Mouse (Mus musculus): ENCODE measurements around the gene Mpzl2. TPM values are rescaled to one million over a fixed set of nuclear protein-coding genes. Genes with fewer than 3 reads are reported as not detected.

The Mpzl2 gene
- polyA plus RNA-seq (2011; ENCODE audit: insufficient read depth, insufficient read length, low read depth, missing spikeins): 58.9 and 64.3 TPM in 2 replicates

DNA sequence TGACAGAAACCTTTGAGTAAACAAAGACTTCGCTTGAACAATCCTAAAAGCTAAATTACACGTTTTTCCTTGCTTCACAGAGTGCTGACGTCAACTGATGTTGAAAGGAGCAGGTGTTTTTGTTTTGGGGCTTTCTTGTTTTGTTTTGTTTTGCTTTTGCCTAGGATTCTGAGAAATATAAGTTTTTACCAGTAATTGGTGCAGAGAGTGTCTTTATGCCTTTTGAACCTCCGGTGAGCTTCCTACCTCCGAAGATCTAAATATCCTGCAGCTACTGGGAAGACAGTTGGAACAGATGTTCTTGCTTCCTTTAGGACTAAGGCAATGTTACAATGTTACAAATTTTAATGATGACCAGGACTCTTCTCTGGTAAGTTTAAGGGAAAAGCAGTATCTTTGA, at the start of gene Mpzl2:
Gene Mpzl2, plus strand, starts transcription at position 301 of the 400 bp plus-strand sequence.
- peak within 1 kb of the TSS; percentile 12; the same call in 1 of the 2 replicates for H3K4me3 ChIP-seq (ENCODE audit: low read depth, low read length)

DNA sequence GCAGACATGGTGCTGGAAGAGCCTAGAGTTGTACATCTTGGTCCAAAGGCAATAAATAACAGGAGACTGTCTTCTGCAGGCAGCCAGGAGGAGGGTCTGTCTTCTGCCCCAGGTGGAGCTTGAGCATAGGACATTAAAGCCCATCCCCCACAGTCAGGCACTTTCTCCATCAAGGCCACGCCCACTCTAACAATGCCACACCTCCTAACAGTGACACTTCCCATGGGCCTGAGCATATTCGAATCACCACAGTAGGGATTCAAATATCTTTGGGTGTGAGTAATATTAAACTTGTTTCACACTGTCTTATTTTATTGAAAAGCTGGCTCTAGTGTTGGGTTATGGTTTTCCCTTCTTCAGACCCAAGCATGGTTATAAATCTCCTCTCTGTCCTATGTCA, 47.8 kb upstream of the Mpzl2 start:
- TF ChIP-seq CTCF (IDR thresholded peaks at IDR 0.05; ENCODE audit: low read depth, low read length) (no peak), POLR2A (IDR thresholded peaks at IDR 0.05; ENCODE audit: insufficient read depth, low read length) (no peak), EP300 (IDR thresholded peaks at IDR 0.05; ENCODE audit: insufficient read depth, low read depth, low read length) (no peak)
- H3K27me3 ChIP-seq (ENCODE audit: control insufficient read depth, insufficient read depth, low read length, poor library complexity, severe bottlenecking): no peaks in the 10 kb centered on the region; the same call in 1 of the 2 replicates
- H3K9ac ChIP-seq (ENCODE audit: low read depth, poor library complexity, severe bottlenecking): no peak overlapping the region
- H3K27ac ChIP-seq (ENCODE audit: insufficient read depth, low read length): no peak overlapping the region
- no peaks in the 10 kb centered on the region for H3K36me3 ChIP-seq (ENCODE audit: control insufficient read depth, insufficient read depth, low read length, poor library complexity, severe bottlenecking)
- no peak overlapping the region for H3K4me3 ChIP-seq (ENCODE audit: low read depth, low read length)
- no peaks in the 10 kb centered on the region for H3K4me1 ChIP-seq (ENCODE audit: control insufficient read depth, insufficient read depth, low read length)
- H3K9me3 ChIP-seq (replicated peaks; ENCODE audit: control insufficient read depth, insufficient read depth, low read length, poor library complexity, severe bottlenecking): no peaks in the 10 kb centered on the region

More for the DNA sequence above, at the start of gene Mpzl2:
- no peaks in the 10 kb centered on the region for H3K9me3 ChIP-seq (replicated peaks; ENCODE audit: control insufficient read depth, insufficient read depth, low read length, poor library complexity, severe bottlenecking)
- TF ChIP-seq POLR2A (IDR thresholded peaks at IDR 0.05; ENCODE audit: insufficient read depth, low read length) (no peak), CTCF (IDR thresholded peaks at IDR 0.05; ENCODE audit: low read depth, low read length) (no peak), EP300 (IDR thresholded peaks at IDR 0.05; ENCODE audit: insufficient read depth, low read depth, low read length) (no peak)
- H3K27ac ChIP-seq (ENCODE audit: insufficient read depth, low read length): no peak within 1 kb of the TSS
- peak within 1 kb of the TSS; percentile 72 for H3K9ac ChIP-seq (ENCODE audit: low read depth, poor library complexity, severe bottlenecking)
- no peaks in the 10 kb centered on the region for H3K27me3 ChIP-seq (ENCODE audit: control insufficient read depth, insufficient read depth, low read length, poor library complexity, severe bottlenecking)
- no peaks in the 10 kb centered on the region for H3K4me1 ChIP-seq (ENCODE audit: control insufficient read depth, insufficient read depth, low read length)
- no peaks in the 10 kb centered on the region for H3K36me3 ChIP-seq (ENCODE audit: control insufficient read depth, insufficient read depth, low read length, poor library complexity, severe bottlenecking)

DNA sequence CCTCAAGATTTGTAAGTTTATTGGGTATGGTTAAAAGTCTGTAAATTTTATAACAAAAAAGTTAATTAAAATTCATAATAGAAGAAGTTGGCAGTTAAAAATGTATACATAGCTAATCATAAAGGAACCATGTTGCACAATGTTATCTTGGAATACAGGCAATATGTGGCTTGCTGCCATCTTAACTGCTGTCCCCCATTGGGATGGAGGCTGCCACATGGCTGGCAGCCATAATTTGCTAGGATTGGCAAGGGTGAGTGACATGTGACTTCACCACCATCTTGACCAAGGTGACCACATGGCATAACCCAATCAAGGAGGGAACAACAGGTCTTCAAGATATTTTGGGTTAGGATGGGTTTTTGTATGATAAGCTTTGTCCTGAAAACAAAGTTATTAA, 47.3 kb upstream of the Mpzl2 start:
- Histone ChIP-seq H3K27ac (ENCODE audit: insufficient read depth, low read length) (no peak overlapping the region), H3K9ac (ENCODE audit: low read depth, poor library complexity, severe bottlenecking) (no peak overlapping the region), H3K36me3 (ENCODE audit: control insufficient read depth, insufficient read depth, low read length, poor library complexity, severe bottlenecking) (no peaks in the 10 kb centered on the region), H3K27me3 (ENCODE audit: control insufficient read depth, insufficient read depth, low read length, poor library complexity, severe bottlenecking) (no peaks in the 10 kb centered on the region; the same call in 1 of the 2 replicates), H3K4me3 (ENCODE audit: low read depth, low read length) (no peak overlapping the region), H3K4me1 (ENCODE audit: control insufficient read depth, insufficient read depth, low read length) (no peaks in the 10 kb centered on the region), H3K9me3 (replicated peaks; ENCODE audit: control insufficient read depth, insufficient read depth, low read length, poor library complexity, severe bottlenecking) (no peaks in the 10 kb centered on the region)
- TF ChIP-seq EP300 (IDR thresholded peaks at IDR 0.05; ENCODE audit: insufficient read depth, low read depth, low read length) (no peak), POLR2A (IDR thresholded peaks at IDR 0.05; ENCODE audit: insufficient read depth, low read length) (no peak), CTCF (IDR thresholded peaks at IDR 0.05; ENCODE audit: low read depth, low read length) (no peak)

DNA sequence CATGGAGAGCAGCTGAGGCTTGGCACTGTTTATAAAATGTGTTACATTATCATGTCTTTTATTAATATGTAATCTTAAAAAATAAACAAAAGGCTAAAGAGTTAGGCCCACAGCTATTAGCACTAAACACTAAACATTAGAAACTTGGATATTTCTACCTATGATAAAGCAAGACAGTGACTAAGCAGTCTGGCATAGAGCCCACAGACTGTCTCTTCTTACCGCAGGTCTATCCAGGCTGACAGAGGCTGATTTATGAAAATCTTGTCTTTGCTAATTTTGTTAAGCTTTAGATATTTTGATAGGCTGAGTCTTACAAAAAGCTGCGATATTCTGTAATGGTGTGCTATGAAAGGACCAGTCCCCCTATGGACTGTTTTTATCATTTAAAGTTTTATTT, 46.3 kb upstream of the Mpzl2 start:
- no peaks in the 10 kb centered on the region for H3K36me3 ChIP-seq (ENCODE audit: control insufficient read depth, insufficient read depth, low read length, poor library complexity, severe bottlenecking)
- H3K9me3 ChIP-seq (replicated peaks; ENCODE audit: control insufficient read depth, insufficient read depth, low read length, poor library complexity, severe bottlenecking): no peaks in the 10 kb centered on the region
- H3K27me3 ChIP-seq (ENCODE audit: control insufficient read depth, insufficient read depth, low read length, poor library complexity, severe bottlenecking): no peaks in the 10 kb centered on the region; the same call in 1 of the 2 replicates
- H3K4me1 ChIP-seq (ENCODE audit: control insufficient read depth, insufficient read depth, low read length): no peaks in the 10 kb centered on the region
- no peak overlapping the region for H3K4me3 ChIP-seq (ENCODE audit: low read depth, low read length)
- no peak overlapping the region for H3K27ac ChIP-seq (ENCODE audit: insufficient read depth, low read length)
- no peak overlapping the region for H3K9ac ChIP-seq (ENCODE audit: low read depth, poor library complexity, severe bottlenecking)
- no peak for TF ChIP-seq CTCF (IDR thresholded peaks at IDR 0.05; ENCODE audit: low read depth, low read length)
- no peak for TF ChIP-seq POLR2A (IDR thresholded peaks at IDR 0.05; ENCODE audit: insufficient read depth, low read length)
- TF ChIP-seq EP300 (IDR thresholded peaks at IDR 0.05; ENCODE audit: insufficient read depth, low read depth, low read length): no peak

DNA sequence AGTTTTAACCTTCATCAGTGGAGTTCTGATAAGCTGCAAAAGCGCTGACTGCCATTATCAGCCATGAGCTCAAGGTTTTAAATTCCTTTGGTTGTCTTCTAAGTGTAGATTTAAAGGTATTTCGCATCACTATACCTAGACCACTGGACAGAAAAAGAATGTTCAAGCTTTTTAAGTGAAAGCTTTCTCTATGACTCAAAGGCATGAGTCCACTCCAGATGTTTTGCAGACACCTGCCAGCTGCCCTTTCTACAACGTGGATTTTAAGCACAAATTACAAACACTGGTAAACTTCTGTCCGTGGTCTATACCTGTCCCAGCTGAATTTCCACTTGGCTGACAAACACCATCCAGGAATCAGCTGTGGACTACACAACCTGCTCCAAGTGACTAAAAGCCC, 44.6 kb upstream of the Mpzl2 start:
- H3K4me3 ChIP-seq (ENCODE audit: low read depth, low read length): no peak overlapping the region
- no peaks in the 10 kb centered on the region for H3K9me3 ChIP-seq (replicated peaks; ENCODE audit: control insufficient read depth, insufficient read depth, low read length, poor library complexity, severe bottlenecking)
- H3K27ac ChIP-seq (ENCODE audit: insufficient read depth, low read length): no peak overlapping the region
- H3K4me1 ChIP-seq (ENCODE audit: control insufficient read depth, insufficient read depth, low read length): no peaks in the 10 kb centered on the region
- no peak for TF ChIP-seq POLR2A (IDR thresholded peaks at IDR 0.05; ENCODE audit: insufficient read depth, low read length)
- no peak for TF ChIP-seq CTCF (IDR thresholded peaks at IDR 0.05; ENCODE audit: low read depth, low read length)
- TF ChIP-seq EP300 (IDR thresholded peaks at IDR 0.05; ENCODE audit: insufficient read depth, low read depth, low read length): no peak
- H3K9ac ChIP-seq (ENCODE audit: low read depth, poor library complexity, severe bottlenecking): no peak overlapping the region
- H3K27me3 ChIP-seq (ENCODE audit: control insufficient read depth, insufficient read depth, low read length, poor library complexity, severe bottlenecking): no peaks in the 10 kb centered on the region; the same call in 1 of the 2 replicates
- H3K36me3 ChIP-seq (ENCODE audit: control insufficient read depth, insufficient read depth, low read length, poor library complexity, severe bottlenecking): no peaks in the 10 kb centered on the region

DNA sequence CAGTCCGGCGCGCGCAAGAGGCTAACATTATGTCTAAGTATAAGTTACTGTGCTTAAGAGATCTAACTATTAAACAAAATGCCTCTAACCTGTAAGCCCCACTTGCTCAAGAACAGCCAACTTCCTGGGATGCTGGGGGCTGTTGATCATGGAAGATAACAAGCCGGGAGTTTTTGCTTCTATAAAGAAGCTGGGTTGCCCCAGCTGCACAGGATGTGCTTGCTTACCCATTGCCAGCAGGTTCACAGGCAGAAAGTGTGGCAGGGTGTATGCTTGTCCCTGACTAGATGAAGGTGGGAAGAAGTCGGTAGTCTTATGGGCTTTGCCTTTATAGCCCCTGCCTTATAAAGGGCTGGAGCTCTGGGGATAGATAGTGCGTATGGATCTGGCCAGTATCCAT, 43.0 kb upstream of the Mpzl2 start:
- Histone ChIP-seq H3K36me3 (ENCODE audit: control insufficient read depth, insufficient read depth, low read length, poor library complexity, severe bottlenecking) (no peaks in the 10 kb centered on the region), H3K9ac (ENCODE audit: low read depth, poor library complexity, severe bottlenecking) (no peak overlapping the region), H3K4me3 (ENCODE audit: low read depth, low read length) (no peak overlapping the region), H3K27ac (ENCODE audit: insufficient read depth, low read length) (no peak overlapping the region), H3K9me3 (replicated peaks; ENCODE audit: control insufficient read depth, insufficient read depth, low read length, poor library complexity, severe bottlenecking) (no peaks in the 10 kb centered on the region), H3K27me3 (ENCODE audit: control insufficient read depth, insufficient read depth, low read length, poor library complexity, severe bottlenecking) (no peaks in the 10 kb centered on the region; the same call in 1 of the 2 replicates), H3K4me1 (ENCODE audit: control insufficient read depth, insufficient read depth, low read length) (no peaks in the 10 kb centered on the region)
- TF ChIP-seq CTCF (IDR thresholded peaks at IDR 0.05; ENCODE audit: low read depth, low read length) (no peak), POLR2A (IDR thresholded peaks at IDR 0.05; ENCODE audit: insufficient read depth, low read length) (no peak), EP300 (IDR thresholded peaks at IDR 0.05; ENCODE audit: insufficient read depth, low read depth, low read length) (no peak)
